Mouse (Mus musculus): Measurements from ENCODE around the gene Cttnbp2nl.

Gene Cttnbp2nl

DNA sequence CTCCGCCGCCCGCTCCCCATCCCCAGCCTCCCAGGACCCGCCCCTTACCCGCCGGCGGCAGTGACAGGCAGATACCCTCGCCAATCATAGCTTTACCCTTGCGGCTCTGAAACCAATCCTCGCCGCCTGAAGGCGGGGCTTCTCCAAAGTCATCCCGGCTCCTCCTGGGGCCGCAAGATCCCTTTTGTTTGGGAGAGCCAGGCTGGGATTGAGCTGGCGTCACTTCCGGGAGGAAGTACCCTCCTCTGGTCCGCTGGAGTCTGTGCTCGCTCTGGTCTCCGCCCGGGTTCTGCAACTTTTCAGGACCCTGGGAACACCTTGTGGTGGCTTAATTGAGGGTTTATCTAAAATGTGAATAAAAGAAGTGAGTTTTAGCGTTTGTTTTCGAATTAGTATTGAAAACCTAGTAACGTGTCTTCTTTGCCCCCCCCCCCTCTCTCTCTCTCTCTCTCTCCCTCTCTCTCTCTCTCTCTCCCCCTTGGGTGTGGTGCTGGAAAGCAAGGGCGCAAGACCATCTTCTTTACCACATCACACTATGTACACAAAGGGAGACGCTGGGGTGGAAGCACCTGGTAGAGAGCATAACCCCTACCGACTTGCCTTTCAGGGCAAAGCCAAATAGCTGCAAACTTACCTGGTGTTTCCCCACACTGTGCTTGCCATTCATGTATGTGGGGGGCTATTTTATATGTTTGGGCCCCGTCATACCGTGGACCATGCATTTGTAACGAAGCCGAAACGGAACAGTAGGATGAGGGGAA is at the start of gene Cttnbp2nl:
TSS of gene Cttnbp2nl (minus strand) at position 210 of the 761 bp plus-strand sequence.
- in situ Hi-C loops (cut with MboI) = no loop called here

GRCm38 (mm10) chr3:105100270-105100589 is 47.3 kb upstream of the Cttnbp2nl start:
- in situ Hi-C loops (cut with MboI) = no loop called here

DNA sequence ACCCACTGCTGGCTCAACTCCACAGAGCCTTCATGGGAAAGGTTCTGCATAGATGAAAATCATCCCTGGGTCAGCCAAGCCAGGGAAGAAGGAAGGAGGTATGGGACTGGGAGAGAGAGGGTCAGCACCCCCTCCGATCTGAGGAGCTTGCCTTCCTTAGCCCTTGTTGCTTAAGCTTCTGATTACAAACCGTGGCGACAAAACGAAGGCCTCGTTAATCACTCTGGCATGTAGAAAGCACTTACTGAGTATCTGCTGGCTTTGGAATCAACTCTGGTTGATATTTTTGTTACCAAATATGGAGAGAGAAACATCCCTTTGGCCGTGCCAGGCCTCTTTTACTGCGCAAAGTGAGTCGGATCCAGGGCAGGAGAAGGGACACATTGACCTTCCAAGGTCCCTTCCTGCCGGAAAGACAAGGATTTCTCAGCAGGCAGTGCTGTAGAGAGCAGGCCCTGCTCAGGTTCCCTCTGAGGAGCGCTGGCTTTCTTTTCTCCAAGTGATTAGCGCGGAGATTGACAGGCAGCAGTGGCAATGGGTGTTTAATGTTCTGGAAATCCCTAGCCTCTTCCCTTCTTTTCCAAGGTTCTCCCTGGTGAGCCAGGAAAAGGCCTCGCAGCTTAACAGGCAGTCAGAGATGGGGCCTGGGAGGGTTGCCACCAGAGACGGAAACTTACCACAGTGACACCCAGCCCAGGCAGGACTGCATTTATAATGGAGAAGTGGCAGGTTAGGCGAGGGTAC is 46.8 kb upstream of the Cttnbp2nl start:
- in situ Hi-C loops (cut with MboI) = no loop called here

DNA sequence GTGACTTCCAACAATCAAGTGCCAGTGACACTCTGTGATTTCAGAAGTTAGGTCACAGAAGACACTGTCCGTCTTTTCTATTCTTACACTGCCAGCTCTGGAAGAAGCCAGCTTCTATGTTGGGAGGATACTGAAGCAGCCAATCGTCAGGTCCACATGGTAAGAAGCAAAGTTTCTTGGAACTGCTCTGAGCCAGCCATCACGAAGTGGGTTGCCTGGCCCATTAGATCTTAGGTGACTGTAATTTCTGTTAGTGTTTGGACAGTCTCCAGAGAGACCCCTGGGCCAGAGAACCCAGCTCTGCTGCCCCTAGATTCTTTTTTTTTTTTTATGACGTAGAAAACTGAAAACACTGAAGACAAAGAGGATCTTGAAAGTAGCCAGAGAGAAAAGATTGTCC is 44.6 kb upstream of the Cttnbp2nl start:
- in situ Hi-C loops (cut with MboI) = no loop called here

DNA sequence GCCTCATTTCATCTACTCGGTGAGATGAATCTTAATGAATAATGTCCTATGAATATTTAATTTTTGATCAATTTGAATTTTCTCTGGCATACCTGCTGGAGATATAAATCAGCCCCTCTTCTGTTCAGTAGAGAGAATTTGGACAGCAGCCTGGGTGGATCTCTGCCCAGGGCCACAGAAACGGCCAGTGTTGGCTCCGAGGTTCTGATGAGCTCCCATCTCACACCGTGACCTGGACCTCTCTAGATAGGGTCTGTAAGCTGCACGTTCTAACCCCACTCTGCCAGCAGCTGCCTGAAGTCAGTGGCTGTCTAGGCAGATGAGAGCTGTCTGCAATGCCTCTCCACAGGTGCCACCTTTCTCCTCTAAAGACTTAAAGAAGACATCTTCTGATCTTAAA is 42.1 kb upstream of the Cttnbp2nl start:
- in situ Hi-C loops (cut with MboI) = no loop called here

DNA sequence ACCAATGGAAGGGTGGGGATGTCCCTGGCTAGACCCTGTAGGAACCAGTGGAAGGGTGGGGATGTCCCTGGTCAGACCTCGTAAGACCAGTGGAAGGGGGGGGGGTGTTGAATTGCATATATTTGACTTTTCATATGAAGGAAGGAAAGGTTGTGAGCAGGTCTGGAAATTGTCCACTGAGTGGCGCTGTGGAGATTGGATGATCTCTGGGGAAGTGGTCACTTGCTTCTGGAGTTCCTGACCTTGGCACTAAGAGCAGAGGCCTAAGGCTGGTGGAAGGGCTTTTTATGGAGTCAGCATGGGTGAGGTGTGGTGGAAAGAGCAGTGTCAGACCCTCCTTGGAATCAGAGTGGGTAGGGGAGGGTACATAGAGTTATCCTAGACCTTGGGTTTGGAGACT is 41.5 kb upstream of the Cttnbp2nl start:
- in situ Hi-C loops (cut with MboI) = no loop called here

DNA sequence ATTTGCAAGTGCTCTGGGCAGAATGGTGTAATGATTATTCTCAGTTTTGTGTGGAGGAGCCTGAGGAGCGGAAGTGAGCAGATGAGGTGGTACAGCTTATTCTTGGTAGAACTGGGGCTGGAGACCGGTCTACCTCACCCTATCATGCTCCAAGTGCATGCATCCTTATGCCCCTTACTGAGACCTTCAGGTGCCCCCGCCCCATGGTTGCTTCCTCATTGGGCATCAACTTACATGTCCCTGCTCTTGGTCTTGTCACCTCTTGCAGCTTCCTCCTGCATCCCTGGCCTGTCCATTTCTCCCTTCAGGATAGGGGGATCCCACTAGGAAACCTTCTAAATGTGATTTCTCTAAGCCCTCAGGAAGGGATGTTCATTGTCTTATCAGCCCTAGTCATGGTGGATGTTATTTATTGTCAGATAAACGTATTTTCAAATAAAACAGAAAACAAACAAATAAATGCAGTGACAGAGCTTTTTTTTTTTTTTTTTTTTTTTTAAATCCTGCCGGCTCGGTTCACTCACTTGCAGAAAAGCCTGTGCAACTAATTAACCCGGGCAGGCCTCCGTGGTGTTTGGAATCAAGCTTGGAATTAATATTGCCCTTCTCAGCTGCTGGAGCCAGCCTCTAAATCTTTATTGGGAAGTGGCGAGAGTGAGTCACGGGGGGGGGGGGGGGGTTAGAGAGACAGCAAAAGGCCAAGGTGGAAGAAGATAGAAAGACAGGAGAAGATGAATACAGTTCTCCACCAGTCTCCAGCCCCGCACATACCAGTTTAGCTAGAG is 40.0 kb upstream of the Cttnbp2nl start:
- in situ Hi-C loops (cut with MboI) = no loop called here

DNA sequence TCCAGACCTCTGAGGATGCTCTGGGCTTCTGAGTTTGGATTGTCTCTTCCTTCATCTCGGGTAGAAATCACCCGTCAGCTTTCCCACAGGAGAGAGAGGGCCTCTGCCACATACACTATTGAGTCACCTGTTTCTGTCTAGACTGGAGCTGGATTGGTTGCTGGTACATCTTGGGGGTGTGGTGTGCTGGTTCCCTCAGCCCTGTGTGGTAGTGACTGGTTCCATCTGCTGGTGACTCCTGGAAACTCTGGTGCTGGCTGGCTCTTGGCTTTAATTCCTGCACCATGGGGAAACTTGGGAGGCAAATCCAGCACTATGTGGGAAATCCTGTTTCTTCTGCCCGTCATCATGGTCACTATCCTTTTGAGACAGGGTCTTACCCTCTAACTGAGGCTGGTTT is 38.0 kb upstream of the Cttnbp2nl start:
- in situ Hi-C loops (cut with MboI) = no loop called here

DNA sequence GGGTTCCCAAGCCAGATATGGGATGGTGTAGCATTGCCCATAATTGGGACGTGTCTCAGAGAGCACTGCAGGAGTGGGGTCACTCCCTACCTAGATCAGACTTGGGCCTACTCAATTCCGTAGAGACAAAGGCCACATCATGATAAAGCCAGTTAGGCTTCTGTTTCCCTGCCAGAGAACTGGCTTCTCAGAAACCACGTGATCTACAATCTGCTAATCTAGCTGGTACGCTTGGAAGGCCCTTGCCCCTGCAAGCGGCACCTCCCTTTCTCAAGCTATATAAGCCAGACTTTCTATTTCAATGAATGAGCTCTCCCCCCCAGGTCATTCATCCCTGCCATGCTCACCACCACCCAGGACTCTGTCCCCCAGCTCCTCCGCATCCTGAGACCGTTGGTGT is 37.2 kb upstream of the Cttnbp2nl start:
- in situ Hi-C loops (cut with MboI) = no loop called here

DNA sequence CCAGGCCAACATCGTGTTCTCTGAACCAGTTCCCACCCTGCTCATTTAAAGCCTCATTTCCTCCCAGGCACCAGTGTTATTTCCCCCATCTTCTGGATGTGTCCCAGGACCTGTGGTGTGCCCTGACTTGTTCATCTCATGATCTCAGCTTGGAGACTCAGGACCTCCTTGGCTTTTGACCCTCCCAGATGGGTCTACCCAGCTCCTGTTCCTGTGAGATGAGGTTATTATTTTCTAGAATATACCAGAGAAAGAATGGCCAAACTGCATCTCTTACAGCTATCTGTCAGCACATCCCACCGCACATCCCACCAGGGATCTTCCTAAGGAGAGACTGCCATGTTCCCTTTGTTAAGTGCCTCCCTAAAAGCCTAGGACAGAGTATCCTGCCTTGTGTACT is 35.7 kb upstream of the Cttnbp2nl start:
- in situ Hi-C loops (cut with MboI) = no loop called here

DNA sequence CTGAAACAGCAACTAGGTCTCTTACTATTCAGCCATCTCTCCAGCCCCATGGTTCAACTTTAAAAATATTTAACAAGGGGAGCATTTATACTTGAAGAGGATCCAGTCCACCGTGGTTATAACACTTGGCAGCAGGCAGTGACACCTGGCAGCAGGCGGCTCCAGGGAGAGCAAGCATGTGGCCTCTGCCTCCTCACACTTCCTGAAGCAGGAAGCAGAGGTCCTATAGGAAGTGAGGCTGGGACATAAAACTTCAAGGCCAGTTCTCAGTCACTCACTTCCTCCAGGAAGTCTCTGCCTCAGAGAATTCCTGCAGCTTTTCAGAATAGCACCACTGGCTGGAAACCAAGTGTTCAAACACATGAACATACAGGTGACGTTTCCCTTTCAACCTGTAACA is 34.4 kb upstream of the Cttnbp2nl start:
- in situ Hi-C loops (cut with MboI) = no loop called here

- in situ Hi-C loops (cut with MboI) = no loop called here
Observed at GRCm38 (mm10) chr3:105078231-105078826, 25.4 kb upstream of the Cttnbp2nl start.

DNA sequence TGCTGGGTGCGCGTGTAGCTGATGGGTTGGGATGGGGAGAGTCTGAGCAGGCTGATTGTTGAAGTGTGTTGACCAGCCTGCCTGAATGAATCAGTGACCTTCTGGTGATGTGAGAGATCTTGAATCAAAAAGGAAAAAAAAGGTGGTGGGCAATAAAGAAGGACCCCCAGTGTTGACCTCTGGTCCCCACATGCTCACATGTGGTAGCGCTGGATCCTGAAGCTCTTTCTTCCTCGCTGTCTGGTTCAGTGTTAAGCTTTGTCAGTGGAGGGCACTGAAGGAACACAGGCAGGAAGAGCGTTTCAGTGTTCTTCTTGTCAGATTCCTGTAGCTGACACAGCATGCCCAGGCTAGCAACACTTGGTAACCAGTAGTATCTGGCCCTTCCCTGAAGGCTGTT is 22.9 kb upstream of the Cttnbp2nl start:
- in situ Hi-C loops (cut with MboI) = no loop called here

- in situ Hi-C loops (cut with MboI) = no loop called here
Observed at GRCm38 (mm10) chr3:105072536-105072935, 19.6 kb upstream of the Cttnbp2nl start.

- in situ Hi-C loops (cut with MboI) = no loop called here
Observed at GRCm38 (mm10) chr3:105071251-105071650, 18.3 kb upstream of the Cttnbp2nl start.

DNA sequence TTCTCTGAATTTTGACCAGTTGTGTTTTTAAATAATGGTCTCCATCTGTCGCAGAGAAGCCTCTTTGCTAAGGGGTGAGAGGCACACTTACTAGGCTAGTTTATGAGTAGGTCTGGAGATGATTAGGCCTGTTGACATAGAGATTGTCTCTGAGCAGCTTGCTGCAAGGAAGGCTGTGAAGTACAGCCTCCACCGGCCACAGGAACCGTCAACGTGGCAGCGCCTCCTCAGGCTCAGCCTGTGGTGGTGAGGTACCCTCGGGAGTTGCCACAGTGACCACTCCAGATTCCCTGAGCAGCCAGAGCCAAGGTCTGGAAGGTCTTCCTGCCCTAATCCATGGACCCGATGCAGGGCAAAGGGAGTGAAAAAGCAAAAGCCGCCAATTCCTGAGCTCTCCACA is 17.6 kb upstream of the Cttnbp2nl start:
- in situ Hi-C loops (cut with MboI) = no loop called here

DNA sequence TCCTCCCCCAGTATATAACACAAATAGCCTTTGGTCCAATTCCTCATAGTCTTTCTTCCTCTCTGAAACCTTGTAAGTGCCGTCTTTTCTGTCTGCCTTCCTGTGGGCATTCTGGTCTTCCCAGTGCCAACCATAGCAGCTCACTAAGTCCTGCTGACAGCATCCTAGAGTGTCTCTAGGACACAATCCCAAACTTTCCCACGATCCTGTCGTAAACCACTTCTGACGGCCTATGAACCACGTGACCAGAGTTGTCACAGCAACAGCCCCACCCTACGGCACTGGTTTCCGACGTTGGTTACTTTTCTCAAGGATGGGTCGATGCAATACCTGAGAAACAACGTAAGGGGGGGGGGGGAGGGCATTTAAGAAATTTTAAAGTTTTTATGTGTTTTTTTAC is 13.6 kb upstream of the Cttnbp2nl start, which contains the start of gene 4930564D02Rik:
TSS of gene 4930564D02Rik (plus strand) at position 301 of the 400 bp plus-strand sequence.
- in situ Hi-C loops (cut with MboI) = no loop called here

DNA sequence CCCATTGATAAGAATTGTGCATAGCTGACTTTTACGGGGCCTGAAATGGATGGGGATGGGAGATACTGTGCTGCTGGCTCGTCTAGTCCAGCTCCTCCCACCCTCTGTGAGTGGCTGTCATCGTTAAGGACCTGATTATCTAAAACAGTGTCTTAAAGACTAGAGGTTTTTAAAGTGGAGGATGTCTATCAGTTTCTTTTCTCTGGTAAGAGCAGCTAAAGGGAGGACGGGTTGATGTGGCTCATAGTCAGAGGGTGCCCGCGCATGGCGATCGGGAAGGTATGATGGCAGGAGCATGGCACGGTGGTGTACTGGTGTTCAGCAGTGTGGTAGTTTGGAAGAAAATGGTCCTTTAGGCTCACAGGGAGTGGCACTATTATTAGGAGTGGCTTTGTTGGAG is 9.7 kb upstream of the Cttnbp2nl start:
- in situ Hi-C loops (cut with MboI) = no loop called here

- in situ Hi-C loops (cut with MboI) = no loop called here
Observed at GRCm38 (mm10) chr3:105061991-105062390, 9.0 kb upstream of the Cttnbp2nl start.

DNA sequence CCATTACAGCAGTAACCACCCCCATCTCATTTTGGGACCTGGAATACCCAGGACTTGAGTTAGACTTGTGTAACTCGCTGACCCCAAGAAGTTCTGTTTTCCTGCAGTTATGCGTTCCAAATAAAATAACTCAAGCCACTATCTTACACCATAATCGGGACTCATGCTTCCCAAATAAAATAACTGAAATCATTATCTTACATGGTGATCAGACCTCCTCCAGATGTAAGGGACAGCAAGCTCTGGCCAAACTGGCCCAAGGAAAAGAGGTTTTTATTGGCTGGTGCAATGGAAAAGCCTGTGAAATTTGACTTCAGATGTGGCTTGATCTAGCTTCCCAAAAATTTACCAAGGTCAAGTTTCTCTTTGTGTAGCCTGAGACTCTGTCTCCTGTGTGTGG is 8.6 kb upstream of the Cttnbp2nl start:
- in situ Hi-C loops (cut with MboI) = no loop called here

DNA sequence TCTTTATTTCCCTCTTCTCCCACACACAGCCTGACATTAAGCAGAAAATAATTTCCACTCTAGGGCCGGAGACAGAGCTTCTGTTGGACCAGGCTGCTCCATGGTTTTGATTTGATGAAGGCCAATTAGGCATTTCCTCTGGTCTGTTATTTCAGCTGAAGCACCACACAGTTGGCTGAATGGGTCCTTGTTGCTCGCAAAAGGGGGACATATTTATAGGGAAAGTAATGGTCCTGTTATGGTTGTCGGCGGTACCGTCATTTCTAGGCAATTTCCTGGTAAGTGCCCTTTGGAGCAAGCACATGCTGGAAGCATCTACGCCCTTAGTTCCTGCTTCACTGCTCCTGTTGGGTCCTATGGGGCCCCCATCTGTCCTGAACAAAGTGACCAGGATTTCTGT is 8.0 kb upstream of the Cttnbp2nl start:
- in situ Hi-C loops (cut with MboI) = no loop called here

GRCm38 (mm10) chr3:105059911-105060310 is 7.0 kb upstream of the Cttnbp2nl start:
- in situ Hi-C loops (cut with MboI) = no loop called here
